Mouse (Mus musculus) left cerebral cortex, postnatal 36 days (tissue): ENCODE results near the gene Vwa3b. TPM values are rescaled to one million over a fixed set of nuclear protein-coding genes. Genes with fewer than 3 reads are reported as not detected.

Experiments
- DNase-seq, 2 experiments: peaks; one replicate each; pipeline ENCODE4 v3.0.0; 2021 to 2022; ENCODE audit warnings: low spot score in 2 of 2, mixed read lengths in 1 of 2
- intact Hi-C: fragments of 180-260 bp; cut with DNase I; formaldehyde crosslinking; loops from one replicate; pipeline ENCODE4 v1.15.1; 2025
- total RNA-seq, 2 experiments: library from RNA; stranded (reverse); gene quantifications; 2 replicates each; pipeline ENCODE4 v1.2.3; 2021

The Vwa3b gene
- total RNA-seq, 2 experiments from 2014 or later: 2.4 to 3.9 TPM

DNA sequence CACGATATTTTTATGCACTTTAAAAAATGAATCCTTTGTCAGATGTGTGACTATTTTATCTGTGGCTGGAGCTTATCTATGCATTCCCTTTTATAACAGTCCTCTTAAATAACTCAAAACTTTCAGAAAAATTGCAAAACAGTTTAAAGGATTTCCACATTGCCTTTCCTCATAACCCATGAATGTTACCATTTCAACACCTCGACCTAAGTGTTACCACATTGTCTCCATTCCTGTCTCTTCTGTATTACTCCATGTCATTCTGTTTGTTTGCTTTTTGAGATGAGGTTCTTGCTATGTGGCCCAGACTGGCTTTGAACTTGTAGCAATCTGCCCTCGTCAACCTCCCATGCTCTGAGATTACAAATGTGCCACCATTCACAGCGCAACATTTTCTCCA is 175.0 kb downstream of the Vwa3b start:
- intact Hi-C loops: no loop called here
- no peak for DNase-seq

DNA sequence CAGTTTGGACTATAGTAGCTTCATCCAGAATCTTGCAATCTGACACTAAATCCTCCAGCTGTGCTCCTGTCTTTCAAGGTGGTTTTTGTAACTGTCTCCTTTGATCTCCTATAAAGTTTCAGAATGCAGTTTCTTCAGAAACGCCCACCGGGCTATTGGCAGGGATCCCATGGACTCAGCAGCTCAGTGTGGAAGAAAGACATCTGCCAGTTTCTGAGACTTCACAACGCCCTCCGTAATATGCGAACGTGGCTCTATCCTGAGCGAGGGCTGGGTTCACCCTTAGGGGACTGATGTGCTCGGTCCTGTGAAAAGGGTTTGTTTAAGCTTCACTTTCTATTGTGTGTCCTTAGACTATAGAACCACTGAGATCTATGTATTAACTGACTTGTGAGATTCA is 181.3 kb downstream of the Vwa3b start:
- intact Hi-C loops: no loop called here
- DNase-seq: no peak

DNA sequence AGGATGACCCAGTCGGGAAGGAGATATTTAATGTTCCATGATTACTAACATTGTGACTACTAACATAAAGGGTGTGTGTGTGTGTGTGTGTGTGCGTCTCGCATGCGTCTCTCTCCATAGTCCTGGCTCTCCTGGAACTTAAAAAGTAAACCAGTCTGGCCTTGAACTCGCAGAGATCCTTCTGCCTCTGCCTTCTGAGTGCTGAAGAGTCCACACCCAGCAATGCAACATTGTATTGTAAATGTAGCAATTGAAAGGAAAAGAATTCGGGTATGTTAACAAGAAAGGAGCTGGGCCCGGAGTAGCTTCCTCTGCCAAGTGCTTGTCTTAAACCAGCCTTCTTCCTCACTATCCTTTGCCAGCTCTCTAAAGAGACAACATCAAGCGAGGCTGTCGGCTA is 186.0 kb downstream of the Vwa3b start:
- DNase-seq: no peak
- intact Hi-C loops: no loop called here

DNA sequence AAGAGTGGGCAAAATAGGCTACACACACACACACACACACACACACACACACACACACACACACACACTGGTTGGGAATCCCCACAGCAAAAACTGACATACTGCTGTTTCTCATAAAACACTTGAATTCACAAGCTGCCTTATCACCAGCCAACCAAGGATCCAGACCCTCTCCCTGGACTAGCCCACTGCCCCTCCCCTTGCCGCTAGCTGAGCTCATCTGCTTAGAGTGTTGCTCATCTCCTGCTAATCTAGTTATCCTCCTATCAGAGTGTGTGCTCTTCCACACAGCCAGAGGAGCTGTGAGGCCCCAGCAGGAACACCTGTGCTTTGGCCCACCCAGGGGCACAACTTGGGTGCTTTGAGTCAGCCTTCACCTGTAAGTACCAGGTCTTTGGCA is 187.7 kb downstream of the Vwa3b start, which contains the start of gene Cnga3:
Gene Cnga3, plus strand, starts transcription at position 291 of the 400 bp plus-strand sequence.
- intact Hi-C loops: no loop called here
- no peak for DNase-seq

DNA sequence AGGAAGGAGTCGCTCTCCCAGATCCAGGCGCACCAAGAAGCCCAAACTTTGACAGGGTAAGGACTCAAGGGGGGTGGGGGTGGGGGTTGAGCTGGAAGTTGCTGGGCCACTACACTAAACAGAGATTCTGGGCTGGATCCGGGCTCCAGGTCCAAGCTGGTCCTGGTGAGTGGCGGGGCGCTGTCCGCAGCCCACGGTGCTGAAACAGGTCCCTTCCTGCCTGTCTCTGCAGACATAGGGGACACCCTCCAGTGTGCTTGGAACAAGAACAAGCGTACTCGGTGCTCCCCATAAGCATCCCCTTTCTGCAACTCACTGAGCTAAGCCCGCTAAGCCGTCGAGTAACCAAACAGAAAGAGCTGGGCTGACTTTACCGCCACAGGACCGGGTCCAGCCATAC is 192.0 kb downstream of the Vwa3b start:
- DNase-seq: no peak
- intact Hi-C loops: no loop called here

DNA sequence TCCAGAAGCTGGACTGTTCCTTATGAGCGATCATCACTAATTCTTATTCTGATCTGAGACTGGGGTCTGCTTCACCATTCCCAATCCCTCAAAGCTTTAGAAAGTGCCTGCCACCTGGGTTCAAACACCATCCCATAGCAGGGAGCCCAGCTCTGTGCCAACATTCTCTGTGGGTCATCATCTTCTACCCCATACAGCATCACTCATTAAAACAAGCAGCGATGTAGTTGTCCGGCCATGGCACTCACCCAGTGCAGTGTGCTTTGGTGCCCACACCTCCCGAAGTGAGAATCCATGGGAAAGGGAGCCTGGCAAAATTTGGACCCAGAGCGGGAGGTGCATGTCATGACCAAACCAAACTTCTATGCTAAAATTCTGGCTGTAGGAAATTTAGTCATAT is 193.2 kb downstream of the Vwa3b start:
- no peak for DNase-seq

DNA sequence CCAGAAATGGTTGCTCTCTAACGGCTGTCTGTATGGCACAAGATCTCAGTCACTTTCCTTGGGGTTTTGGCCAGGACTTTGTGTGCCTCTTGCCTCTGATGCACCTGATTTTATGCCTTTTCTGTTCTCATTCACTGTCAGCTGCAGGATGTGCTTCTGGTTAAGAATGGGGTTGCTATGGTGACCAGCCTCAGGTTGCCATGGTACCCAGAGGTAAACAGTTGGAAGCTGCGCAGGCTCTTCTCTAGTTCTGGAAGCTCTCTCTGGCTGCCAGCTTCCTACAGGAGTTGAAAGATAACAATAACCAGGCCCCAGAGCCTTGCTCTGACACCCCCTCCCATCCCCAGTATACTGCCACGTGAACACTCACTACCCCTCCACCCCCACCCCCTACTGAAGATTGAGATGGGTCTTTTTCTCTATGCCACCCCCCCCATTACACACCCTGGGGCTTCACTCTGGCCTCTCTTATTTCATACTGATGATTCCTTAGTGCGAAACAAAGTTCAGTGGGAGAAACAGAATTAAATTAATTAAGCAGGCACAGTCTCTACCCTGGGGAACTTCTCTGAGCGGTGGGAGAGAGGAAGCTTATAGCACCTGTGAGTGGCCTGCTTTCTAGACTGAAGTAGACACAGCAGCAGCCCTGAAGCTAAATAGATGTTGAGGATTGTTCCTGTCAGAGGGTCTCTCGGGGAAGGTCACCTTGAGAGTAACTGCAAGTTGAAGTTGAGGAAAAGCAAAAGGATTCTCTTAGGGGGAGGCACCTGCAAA is 193.9 kb downstream of the Vwa3b start:
- peak; percentile 82 for DNase-seq
- intact Hi-C loops: no loop called here

More for the DNA sequence above, 193.2 kb downstream of the Vwa3b start:
- intact Hi-C loops: no loop called here

DNA sequence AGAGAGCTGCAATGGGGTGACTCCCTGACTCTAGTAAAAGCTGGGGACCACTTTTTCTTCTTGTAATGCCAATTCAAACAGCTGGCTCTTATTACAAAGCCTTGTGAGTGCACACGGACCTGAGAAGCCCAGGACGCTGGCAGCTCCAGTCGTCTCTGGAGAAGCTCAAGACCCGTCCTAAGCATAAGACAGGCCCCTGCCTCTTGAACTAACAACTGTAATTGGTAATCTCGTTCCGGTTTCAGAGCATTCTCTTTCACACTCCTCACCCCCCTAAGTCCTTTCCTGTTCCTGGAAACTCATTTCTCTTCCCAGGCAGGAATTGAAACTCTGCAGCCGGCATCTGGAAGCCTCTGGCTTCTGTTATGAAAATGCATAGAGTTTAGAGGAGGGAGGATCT is 195.6 kb downstream of the Vwa3b start:
- intact Hi-C loops: no loop called here
- no peak for DNase-seq

DNA sequence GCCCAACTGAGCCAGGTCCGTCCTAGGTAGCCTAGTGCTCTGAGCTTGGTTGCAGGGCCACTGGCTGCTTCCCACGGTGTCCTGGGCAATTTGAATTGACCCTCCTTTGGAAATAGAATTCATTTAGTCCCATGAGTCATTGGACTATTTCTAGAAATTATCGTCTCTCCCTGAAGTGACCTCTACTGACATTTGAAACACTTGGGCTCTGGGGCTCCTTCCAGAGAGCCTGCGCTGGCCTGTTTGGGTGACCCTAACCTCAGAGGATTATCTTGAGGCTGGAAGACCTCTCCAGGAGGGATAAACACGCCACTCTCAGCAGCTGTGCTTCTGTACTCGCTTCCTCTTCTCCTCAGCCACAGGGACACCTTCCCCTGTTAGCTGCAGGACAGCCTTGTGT is 204.0 kb downstream of the Vwa3b start:
- no peak for DNase-seq
- intact Hi-C loops: no loop called here

DNA sequence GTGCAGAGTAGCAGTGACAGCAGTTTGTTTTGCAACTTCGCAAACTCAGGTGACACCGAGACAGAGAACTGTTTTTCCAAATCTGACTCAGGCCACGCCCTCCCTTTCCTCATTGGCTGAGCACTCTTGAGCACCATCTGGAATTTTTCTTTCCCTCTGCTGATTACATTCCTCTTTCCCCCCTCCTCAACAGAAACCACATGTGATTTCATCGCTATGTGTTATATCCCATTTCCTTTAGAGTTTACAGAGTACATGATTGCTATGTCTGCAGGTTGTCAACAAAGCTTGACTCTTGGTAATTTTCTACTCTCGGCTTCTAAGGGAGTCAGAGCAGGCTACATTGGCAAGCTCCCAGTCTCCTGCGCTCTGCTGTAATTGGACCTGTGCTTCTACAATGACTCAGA is 204.9 kb downstream of the Vwa3b start:
- DNase-seq: peak; percentile 26 to 28
- intact Hi-C loops: no loop called here

Other genes starting within 250 kb of the Vwa3b start
- gene Tmem131, start 82.9 kb upstream of the Vwa3b start, total RNA-seq: 10 to 100 TPM; 49.7 to 65.2 TPM
- gene Cnga3, start 187.8 kb downstream of the Vwa3b start, total RNA-seq: under 1 TPM in 1 of 2 experiments, not detected in 1; 0.29 TPM